Mouse (Mus musculus) embryonic facial prominence, embryonic 13.5 days (tissue): ENCODE measurements around the gene Recql. TPM values are rescaled to one million over a fixed set of nuclear protein-coding genes. Genes with fewer than 3 reads are reported as not detected.
A peak's percentile ranks its signal among the peaks of the same experiment; 100 is the strongest.

Experiments used
- ATAC-seq: fragments of 200-750 bp; cut with Nextera tagmentation; 2 replicates; pipeline ENCODE4 v1.8.0; 2017; ENCODE audit warnings: low read depth; ENCODE audit not compliant: insufficient number of reproducible peaks, insufficient read depth, low FRiP score, low TSS enrichment
- H3K27ac ChIP-seq: fragments of 300-500 bp; sonication (generic); 2 replicates; pipeline ENCODE4 v1.5.1; 2015; ENCODE audit warnings: moderate library complexity, mild to moderate bottlenecking, inconsistent platforms
- H3K27me3 ChIP-seq: fragments of 300-500 bp; sonication (generic); 2 replicates; pipeline ENCODE4 v1.6.1; 2015; ENCODE audit warnings: mild to moderate bottlenecking, inconsistent platforms
- H3K36me3 ChIP-seq: fragments of 300-500 bp; sonication (generic); 2 replicates; pipeline ENCODE4 v1.6.1; 2015; ENCODE audit warnings: mild to moderate bottlenecking, inconsistent platforms
- H3K4me1 ChIP-seq: fragments of 300-500 bp; sonication (generic); 2 replicates; pipeline ENCODE4 v1.6.1; 2015; ENCODE audit warnings: inconsistent platforms
- H3K4me2 ChIP-seq: fragments of 300-500 bp; sonication (generic); 2 replicates; pipeline ENCODE4 v1.6.1; 2015; ENCODE audit warnings: moderate library complexity, mild to moderate bottlenecking, inconsistent platforms
- H3K4me3 ChIP-seq: fragments of 300-500 bp; sonication (generic); 2 replicates; pipeline ENCODE4 v1.5.1; 2015; ENCODE audit warnings: mild to moderate bottlenecking, inconsistent platforms
- H3K9ac ChIP-seq: fragments of 300-500 bp; sonication (generic); 2 replicates; pipeline ENCODE4 v1.6.1; 2015; ENCODE audit warnings: mild to moderate bottlenecking, inconsistent platforms
- H3K9me3 ChIP-seq: fragments of 300-500 bp; sonication (generic); 2 replicates; pipeline ENCODE4 v1.6.1; 2016; ENCODE audit warnings: inconsistent platforms
- WGBS: fragments of 180-500 bp; shearing (Covaris S2); methylation state at CpG from one replicate; pipeline ENCODE4 v1.1.7; 2015; ENCODE audit warnings: mixed read lengths; 5-methylcytosine and 5-hydroxymethylcytosine counted together
- polyA plus RNA-seq: library from polyadenylated mRNA; unstranded; fragments of >200 nt; fragmentation: Nextera tagmentation; extraction: Ambion mirVana; gene quantifications from 2 replicates; pipeline ENCODE4 v1.2.1, GENCODE M21; 2015

Recql gene
- polyA plus RNA-seq, 1 experiment from 2014 or later = 30.1 TPM

DNA sequence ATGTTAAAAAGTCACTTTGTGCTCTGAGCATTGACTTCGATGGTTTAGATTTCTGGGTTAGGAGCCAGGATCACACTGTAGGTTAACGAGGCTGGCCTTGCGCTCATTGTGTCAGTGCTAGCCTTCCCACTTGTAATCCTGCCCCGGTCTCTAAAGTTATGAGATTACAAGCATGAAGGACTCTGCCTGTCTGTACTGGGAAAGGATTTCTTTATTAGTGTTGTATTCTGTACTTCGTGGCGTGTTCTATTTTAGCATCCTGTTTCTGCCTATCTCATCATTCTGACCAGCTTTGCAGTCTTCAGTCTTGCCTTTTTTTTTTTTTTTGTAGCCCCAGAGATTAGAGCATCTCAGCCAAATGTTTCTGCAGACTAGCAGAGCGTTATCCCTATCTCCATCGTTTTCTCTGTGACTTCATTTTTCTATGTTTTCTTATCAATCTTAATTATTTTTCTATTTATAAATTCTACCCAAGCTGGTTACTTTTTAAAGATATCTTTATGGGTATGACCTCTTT is 926 bp upstream of the Recql start:
- peaks cover 20% of the 10 kb centered on the region for H3K4me1 ChIP-seq
- 18% methylated on average over 8 of the region's 8 CpGs for WGBS
- peak overlapping the region; percentile 98 for H3K4me3 ChIP-seq
- no peak for ATAC-seq
- H3K9me3 ChIP-seq = no peaks in the 10 kb centered on the region
- peaks cover under 1% of the 10 kb centered on the region for H3K36me3 ChIP-seq
- H3K9ac ChIP-seq = peak overlapping the region; percentile 93
- no peak overlapping the region for H3K27ac ChIP-seq
- no peaks in the 10 kb centered on the region for H3K27me3 ChIP-seq
- peak overlapping the region; percentile 73 for H3K4me2 ChIP-seq

DNA sequence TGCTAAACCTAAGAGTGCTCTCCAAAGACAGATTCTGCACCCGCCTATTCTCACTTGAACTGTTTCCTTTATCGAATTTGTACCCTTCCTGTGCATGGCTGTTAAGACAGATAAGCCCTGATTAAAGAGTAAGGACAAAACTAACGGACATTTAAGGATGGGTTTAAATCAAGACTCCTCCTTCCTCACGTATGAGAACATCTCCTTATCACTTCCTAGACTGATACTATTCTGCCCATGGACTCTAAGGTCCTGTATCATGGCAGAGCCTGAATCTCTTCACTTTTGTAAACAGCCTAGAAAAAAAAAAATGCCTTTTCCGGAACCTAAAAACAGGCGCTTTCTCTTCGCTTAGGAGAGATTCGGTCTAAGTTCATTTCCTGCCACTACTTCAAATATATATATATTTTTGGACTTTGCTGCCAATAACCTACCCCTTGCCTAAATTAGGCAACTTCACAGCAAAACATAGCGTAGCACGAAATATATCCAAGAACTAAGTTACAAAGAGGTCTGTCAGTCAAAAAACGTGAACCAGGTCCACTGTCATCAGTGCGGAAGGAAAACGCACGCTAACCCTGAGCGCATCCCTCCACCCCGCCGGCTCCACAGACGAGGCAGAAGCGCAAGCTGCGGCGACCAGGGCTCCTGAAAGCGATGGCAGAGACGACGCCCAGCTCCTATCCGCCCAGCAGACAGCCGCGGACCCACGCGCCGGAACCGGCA is 439 bp downstream of the Recql start:
- WGBS = 5% methylated on average over 31 of the region's 31 CpGs
- H3K27ac ChIP-seq = no peak overlapping the region

DNA sequence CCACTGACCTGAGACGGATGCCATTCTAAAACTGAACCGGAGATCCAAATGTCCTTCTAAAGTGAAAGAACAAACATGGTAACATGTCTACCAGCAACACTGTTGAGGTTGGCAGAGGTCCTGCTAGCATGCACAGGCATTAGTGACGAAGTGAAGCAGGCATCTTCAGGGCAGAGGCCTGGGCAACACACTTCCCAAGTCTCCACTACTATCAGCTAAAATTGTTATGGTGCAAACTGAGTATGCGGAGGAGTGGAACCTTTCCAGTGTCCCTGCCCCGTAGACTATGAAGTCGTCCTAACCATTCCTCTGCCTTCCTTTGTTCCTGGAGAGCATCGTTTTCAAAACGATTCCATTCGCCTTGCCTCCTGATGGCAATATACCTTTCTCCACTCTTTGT is 2.4 kb downstream of the Recql start:
- no peaks in the 10 kb centered on the region for H3K9me3 ChIP-seq
- no peak overlapping the region for H3K9ac ChIP-seq
- H3K27me3 ChIP-seq = no peaks in the 10 kb centered on the region
- H3K4me3 ChIP-seq = no peak overlapping the region
- H3K4me2 ChIP-seq = no peak overlapping the region
- H3K36me3 ChIP-seq = no peaks in the 10 kb centered on the region
- H3K4me1 ChIP-seq = peaks cover 20% of the 10 kb centered on the region
- 90% methylated on average over 9 of the region's 9 CpGs for WGBS
- no peak overlapping the region for H3K27ac ChIP-seq
- no peak for ATAC-seq

More for the DNA sequence above, 439 bp downstream of the Recql start:
- H3K27me3 ChIP-seq = no peaks in the 10 kb centered on the region
- H3K4me3 ChIP-seq = peak overlapping the region; percentile 98
- H3K9me3 ChIP-seq = no peaks in the 10 kb centered on the region
- ATAC-seq = no peak; the same call in 1 of the 2 replicates
- no peaks in the 10 kb centered on the region for H3K36me3 ChIP-seq
- H3K4me2 ChIP-seq = peak overlapping the region; percentile 71
- H3K4me1 ChIP-seq = peaks cover 20% of the 10 kb centered on the region
- H3K9ac ChIP-seq = peak overlapping the region; percentile 73

DNA sequence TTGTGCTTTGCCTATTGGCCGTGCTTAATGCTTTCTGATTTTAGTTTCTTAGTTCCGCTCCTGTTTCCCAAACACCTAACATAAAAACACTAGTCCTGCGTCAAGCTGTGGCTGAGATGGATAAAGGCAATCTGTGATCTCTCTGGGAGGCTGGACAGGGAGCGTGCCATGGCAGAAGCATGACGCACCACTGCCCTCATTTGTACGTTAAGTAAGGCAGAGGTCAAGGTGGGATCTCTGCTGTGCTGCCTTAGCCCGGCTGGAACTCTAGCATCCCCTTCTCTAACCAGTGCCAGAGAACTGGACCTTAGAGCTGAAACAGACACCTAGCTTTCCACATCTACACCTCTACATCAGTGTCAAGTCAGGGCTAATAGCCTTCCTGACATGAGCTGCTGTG is 5.3 kb downstream of the Recql start:
- 89% methylated on average over 7 of the region's 7 CpGs for WGBS
- Histone ChIP-seq H3K9me3 (no peaks in the 10 kb centered on the region), H3K36me3 (no peaks in the 10 kb centered on the region; the same call in 1 of the 2 replicates), H3K9ac (no peak overlapping the region), H3K4me3 (no peak overlapping the region), H3K27ac (no peak overlapping the region), H3K27me3 (no peaks in the 10 kb centered on the region), H3K4me2 (no peak overlapping the region), H3K4me1 (0 out of 2 replicates have a peak, but pooled peaks cover 5% of the 10 kb centered on the region)
- ATAC-seq = no peak

DNA sequence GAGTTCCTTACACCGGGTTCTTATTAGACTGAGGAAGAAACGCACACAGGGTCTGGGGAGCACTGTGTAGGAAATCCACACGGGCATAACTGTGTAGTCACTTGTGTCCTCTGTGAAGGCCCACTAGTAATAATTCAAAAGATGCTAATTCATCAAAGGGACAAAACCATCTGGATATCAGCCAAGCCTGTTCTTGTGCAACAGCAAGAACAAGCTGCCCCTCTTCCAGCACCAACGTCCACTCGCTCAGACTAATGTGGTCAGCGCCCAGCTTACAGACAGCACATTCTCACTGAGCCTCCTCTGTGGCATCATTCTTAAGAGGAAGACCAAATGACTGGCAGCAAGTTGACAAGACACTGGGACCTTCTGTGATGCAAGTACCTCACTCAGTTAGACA is 6.9 kb downstream of the Recql start:
- no peaks in the 10 kb centered on the region for H3K4me1 ChIP-seq
- peaks cover 12% of the 10 kb centered on the region for H3K36me3 ChIP-seq
- no peak overlapping the region for H3K27ac ChIP-seq
- no peak overlapping the region; the same call in 1 of the 2 replicates for H3K9ac ChIP-seq
- no peaks in the 10 kb centered on the region for H3K27me3 ChIP-seq
- no peak overlapping the region for H3K4me3 ChIP-seq
- no peak overlapping the region for H3K4me2 ChIP-seq
- no peak for ATAC-seq
- WGBS = 92% methylated on average over 6 of the region's 6 CpGs
- H3K9me3 ChIP-seq = no peaks in the 10 kb centered on the region

DNA sequence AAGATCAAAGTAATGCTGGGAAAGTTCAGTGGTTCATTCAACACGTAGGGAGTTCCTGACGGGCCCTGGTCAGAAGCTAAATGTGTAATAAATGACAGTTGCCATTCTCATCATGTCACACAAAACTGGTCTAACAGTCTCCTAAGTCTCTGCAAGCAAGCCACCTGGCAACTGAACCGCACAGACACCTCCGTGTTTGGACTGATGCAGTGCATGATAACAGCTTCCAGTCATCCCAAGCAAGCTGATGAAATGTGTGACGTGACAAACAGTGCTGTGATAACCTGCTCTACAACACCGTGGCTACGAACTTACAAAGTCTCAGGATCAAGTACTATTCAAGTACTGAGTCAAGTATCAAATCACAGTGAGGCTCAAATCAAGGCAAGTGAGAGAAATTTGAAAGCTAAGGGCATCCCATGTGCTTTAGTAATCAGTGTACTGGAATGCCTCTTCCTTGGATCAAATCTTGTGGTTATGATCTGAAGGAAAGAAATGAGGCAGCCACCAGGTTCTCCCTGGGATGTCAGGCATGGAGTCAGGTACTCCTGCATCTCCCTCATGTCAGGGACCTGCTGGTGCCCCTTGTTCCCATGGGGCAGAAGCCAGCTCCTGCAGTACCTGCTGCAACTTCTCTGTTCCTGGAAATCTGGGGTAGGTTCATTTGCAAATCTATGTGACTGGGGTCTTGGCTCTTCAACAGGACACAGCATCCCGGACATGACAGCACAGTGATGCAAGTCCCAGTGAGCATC is 8.1 kb downstream of the Recql start:
- Histone ChIP-seq H3K36me3 (peaks cover 22% of the 10 kb centered on the region), H3K4me1 (no peaks in the 10 kb centered on the region), H3K9me3 (no peaks in the 10 kb centered on the region), H3K9ac (no peak overlapping the region), H3K4me3 (no peak overlapping the region), H3K4me2 (no peak overlapping the region), H3K27ac (no peak overlapping the region), H3K27me3 (no peaks in the 10 kb centered on the region)
- ATAC-seq = no peak
- 88% methylated on average over 8 of the region's 8 CpGs for WGBS

DNA sequence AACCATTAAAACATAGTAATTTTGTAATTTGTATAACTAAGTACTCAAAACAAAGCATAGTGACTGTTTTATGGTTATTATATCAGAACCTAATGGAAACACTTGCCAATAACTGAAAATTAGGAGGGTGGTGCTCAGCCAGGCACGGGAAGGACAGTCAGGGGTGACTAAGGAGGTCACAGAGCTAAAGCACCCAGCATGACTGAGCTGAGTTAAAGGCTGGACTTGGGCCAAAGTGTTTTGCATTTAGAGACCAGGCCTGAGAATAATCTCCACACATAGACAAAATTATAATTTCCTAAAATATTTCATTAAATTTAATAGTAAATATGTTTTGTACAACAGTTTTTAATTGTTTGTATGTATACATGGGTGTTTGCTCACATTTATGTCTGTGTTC is 9.8 kb downstream of the Recql start:
- Histone ChIP-seq H3K36me3 (peaks cover 32% of the 10 kb centered on the region), H3K9ac (no peak overlapping the region), H3K4me2 (no peak overlapping the region), H3K4me1 (no peaks in the 10 kb centered on the region), H3K27ac (no peak overlapping the region), H3K4me3 (no peak overlapping the region), H3K27me3 (no peaks in the 10 kb centered on the region), H3K9me3 (no peaks in the 10 kb centered on the region)
- no peak for ATAC-seq
- 76% methylated on average over 1 of the region's 1 CpGs for WGBS

DNA sequence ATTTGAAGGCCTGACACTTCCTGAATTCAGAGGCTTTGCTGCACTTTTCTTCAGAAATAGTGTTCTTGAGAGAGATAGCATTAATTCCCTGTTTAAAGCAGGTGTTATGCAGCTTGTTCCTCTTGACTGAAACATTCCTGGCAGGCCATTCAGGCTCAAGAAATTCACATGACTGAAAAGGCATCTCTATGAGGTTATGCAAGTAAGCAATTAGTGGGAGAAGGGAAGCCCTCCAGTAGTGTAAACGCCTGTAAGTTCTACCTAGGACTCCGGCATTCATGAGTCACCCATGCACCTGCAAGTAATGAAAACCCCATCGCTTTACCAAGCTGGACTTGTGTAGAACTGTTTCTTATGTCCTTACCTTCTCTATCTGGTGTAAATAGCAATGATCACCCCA is 17.3 kb downstream of the Recql start:
- Histone ChIP-seq H3K27me3 (no peaks in the 10 kb centered on the region), H3K27ac (no peak overlapping the region), H3K4me2 (no peak overlapping the region), H3K4me1 (no peaks in the 10 kb centered on the region), H3K9me3 (no peaks in the 10 kb centered on the region), H3K9ac (no peak overlapping the region), H3K4me3 (no peak overlapping the region), H3K36me3 (peaks cover 70% of the 10 kb centered on the region)
- ATAC-seq = no peak
- 85% methylated on average over 3 of the region's 3 CpGs for WGBS

DNA sequence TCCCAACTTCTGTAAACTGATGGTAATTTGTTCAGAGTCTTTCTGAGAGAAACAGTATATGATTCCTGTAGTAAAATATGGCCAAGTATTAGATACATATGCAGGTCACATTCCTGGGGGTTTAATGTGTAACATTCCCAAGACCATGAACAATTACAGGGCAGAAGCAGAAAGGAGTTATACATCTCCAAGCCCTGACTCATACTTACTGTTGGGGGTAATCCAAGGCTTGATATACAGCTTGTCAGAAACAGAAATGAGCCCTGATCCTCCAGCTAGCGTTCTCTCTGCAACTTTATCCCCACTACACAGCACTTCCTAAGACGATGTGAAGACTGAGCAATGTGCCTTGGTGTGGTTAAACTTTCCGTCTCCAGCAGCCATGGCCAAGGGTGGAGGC is 19.3 kb downstream of the Recql start:
- no peak overlapping the region for H3K27ac ChIP-seq
- H3K4me1 ChIP-seq = no peaks in the 10 kb centered on the region
- H3K27me3 ChIP-seq = no peaks in the 10 kb centered on the region
- H3K4me3 ChIP-seq = no peak overlapping the region
- H3K4me2 ChIP-seq = no peak overlapping the region
- peaks cover 72% of the 10 kb centered on the region for H3K36me3 ChIP-seq
- 92% methylated on average over 3 of the region's 3 CpGs for WGBS
- no peaks in the 10 kb centered on the region for H3K9me3 ChIP-seq
- no peak for ATAC-seq
- no peak overlapping the region for H3K9ac ChIP-seq

DNA sequence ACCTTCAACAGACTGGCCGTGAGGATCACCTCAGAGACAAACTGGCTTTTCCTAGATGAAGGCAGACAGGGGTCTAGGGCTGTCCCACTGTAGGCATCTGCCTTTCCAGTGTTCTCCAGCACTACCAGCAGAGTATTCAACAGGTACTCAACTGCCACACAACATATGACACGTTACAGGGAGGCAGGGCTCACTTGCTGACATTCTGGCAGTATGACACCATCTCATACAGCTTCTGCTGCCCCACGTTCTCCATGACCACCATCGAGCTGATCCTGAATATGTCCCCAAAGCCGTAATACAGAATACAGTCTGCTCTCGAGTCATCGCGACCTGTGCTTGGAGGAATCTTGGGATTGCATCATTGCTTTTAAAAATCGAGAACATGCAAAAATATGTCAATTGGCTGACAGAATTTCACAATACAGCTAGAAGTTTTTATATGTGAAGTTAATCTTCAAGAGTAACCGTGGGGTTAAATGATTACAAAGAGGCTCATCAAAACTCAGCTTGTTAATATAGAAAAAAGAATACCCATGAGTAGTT is 20.3 kb downstream of the Recql start:
- WGBS = 89% methylated on average over 10 of the region's 10 CpGs
- no peak overlapping the region for H3K9ac ChIP-seq
- H3K4me3 ChIP-seq = no peak overlapping the region
- no peak overlapping the region for H3K4me2 ChIP-seq
- no peaks in the 10 kb centered on the region for H3K27me3 ChIP-seq
- no peak overlapping the region for H3K27ac ChIP-seq
- ATAC-seq = no peak
- no peaks in the 10 kb centered on the region for H3K9me3 ChIP-seq
- H3K4me1 ChIP-seq = no peaks in the 10 kb centered on the region
- peaks cover 69% of the 10 kb centered on the region for H3K36me3 ChIP-seq

DNA sequence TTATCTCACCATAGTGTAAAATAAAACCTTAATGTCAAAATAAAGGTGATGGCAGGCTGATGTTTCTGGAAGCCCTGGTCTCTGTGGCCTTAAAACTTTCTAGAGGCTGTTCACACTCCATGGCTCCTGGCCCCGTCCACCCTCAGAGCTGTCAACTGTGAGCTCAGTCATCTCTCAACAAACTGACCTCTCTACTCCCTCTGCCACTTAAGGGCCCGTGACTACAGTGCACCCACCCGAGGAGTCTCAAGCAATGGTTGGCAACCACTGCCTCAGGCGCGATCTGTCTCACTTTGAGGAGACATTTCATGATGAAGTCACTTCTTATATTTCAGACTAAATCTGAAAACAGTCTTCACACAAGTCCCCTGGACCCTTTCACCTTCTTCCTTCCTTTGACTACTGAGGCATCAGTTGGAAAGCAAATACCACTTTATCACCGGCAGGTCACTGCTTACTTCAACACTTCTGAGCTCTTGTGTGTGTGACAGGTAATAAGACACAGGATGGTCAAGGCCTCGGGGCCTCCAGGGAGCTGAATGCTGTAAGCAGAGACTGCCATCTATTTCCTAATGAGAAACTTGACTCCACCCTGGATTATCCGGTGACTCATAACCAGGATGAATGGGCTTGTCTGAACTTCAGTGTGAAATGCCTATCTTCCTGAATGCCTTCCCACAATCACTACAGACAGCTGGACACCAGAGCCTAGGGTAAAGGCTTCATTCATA is 21.0 kb downstream of the Recql start:
- H3K4me2 ChIP-seq = no peak overlapping the region
- H3K27ac ChIP-seq = no peak overlapping the region
- WGBS = 79% methylated on average over 8 of the region's 8 CpGs
- H3K36me3 ChIP-seq = peaks cover 72% of the 10 kb centered on the region
- ATAC-seq = no peak
- H3K9ac ChIP-seq = no peak overlapping the region
- H3K9me3 ChIP-seq = no peaks in the 10 kb centered on the region
- H3K27me3 ChIP-seq = no peaks in the 10 kb centered on the region
- H3K4me1 ChIP-seq = no peaks in the 10 kb centered on the region
- no peak overlapping the region for H3K4me3 ChIP-seq
